Mouse (Mus musculus) bone marrow, adult 2 months (tissue): ENCODE data around the gene Mboat2. TPM values are rescaled to one million over a fixed set of nuclear protein-coding genes. Genes with fewer than 3 reads are reported as not detected.

ENCODE experiments used
- H3K27ac ChIP-seq: fragments of 200-500 bp; 2 replicates; pipeline ENCODE4 v1.5.1; 2012; ENCODE audit warnings: low read depth, mild to moderate bottlenecking, control low read depth, inconsistent platforms, low read length; ENCODE audit not compliant: control insufficient read depth, poor library complexity, insufficient read depth
- H3K4me1 ChIP-seq: fragments of 200-500 bp; 2 replicates; pipeline ENCODE4 v1.6.1; 2011; ENCODE audit warnings: low read length; ENCODE audit not compliant: control insufficient read depth, insufficient read depth
- H3K4me3 ChIP-seq: fragments of 200-500 bp; replicated peaks from 2 replicates; pipeline ENCODE3; 2011; ENCODE audit warnings: mild to moderate bottlenecking, low read depth, low read length, control low read depth; ENCODE audit not compliant: control insufficient read depth
- CTCF ChIP-seq: fragments of 200-500 bp; IDR thresholded peaks from 2 replicates; pipeline ENCODE4 v1.5.1; 2011; ENCODE audit warnings: low read length, control low read depth; ENCODE audit not compliant: control insufficient read depth, insufficient read depth
- POLR2A ChIP-seq: fragments of 200-500 bp; IDR thresholded peaks from 2 replicates; pipeline ENCODE4 v1.6.1; 2011; ENCODE audit warnings: low read depth, mild to moderate bottlenecking, control low read depth, low read length, borderline replicate concordance; ENCODE audit not compliant: control insufficient read depth
- WGBS: fragments of 180-500 bp; shearing (Covaris S2); methylation state at CpG from one replicate; pipeline ENCODE4 v1.1.7; 2018; 5-methylcytosine and 5-hydroxymethylcytosine counted together
- polyA plus RNA-seq: library from polyadenylated mRNA; stranded (reverse); fragments of >200 nt; gene quantifications from 2 replicates; pipeline ENCODE4 v1.2.4, GENCODE M21; 2011; ENCODE audit warnings: low replicate concordance; ENCODE audit not compliant: missing spikeins, insufficient read depth, insufficient read length

The Mboat2 gene
- polyA plus RNA-seq = 11.4 and 16.8 TPM in 2 replicates

DNA sequence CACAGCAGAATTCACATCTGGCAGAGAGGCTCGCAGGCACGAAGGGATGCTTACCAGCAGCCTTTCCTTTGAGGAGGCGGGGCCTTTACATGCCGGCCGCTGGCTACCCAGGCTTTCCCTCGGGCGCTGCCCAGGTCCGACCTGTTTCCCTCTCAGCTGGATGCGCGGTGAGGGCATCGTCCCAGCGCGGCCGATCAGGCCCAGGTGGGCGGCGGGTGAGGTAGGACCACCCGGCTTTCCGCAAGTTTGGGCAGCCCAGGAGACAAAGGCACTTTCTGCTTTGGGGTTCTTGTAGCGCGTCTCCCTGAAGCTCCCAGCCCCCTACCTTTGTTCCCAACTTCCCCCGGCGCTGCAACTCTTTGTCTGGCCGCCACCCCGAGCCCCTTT is at the start of gene Mboat2:
TSS of gene Mboat2 (plus strand) at position 114 of the 387 bp plus-strand sequence.
- Histone ChIP-seq H3K27ac (peak within 1 kb of the TSS; percentile 29), H3K4me3 (peak within 1 kb of the TSS; percentile 95), H3K4me1 (no peaks in the 10 kb centered on the region; the same call in 1 of the 2 replicates)
- TF ChIP-seq POLR2A = peak; percentile 30; the same call in 1 of the 2 replicates
- TF ChIP-seq CTCF = no peak
- under 1% methylated on average over 24 of the region's 24 CpGs for WGBS

- Histone ChIP-seq H3K27ac (no peak overlapping the region), H3K4me3 (no peak overlapping the region), H3K4me1 (peaks cover 4% of the 10 kb centered on the region; the same call in 1 of the 2 replicates)
- TF ChIP-seq POLR2A (no peak), CTCF (no peak)
- 61% methylated on average over 4 of the region's 4 CpGs for WGBS
These were observed 46.9 kb upstream of the Mboat2 start for GRCm38 (mm10) chr12:24783735-24784134.

GRCm38 (mm10) chr12:24785882-24786281 is 44.8 kb upstream of the Mboat2 start:
- Histone ChIP-seq H3K4me3 (no peak overlapping the region), H3K4me1 (peaks cover 2% of the 10 kb centered on the region; the same call in 1 of the 2 replicates), H3K27ac (no peak overlapping the region)
- TF ChIP-seq CTCF = no peak
- 51% methylated on average over 5 of the region's 5 CpGs for WGBS

DNA sequence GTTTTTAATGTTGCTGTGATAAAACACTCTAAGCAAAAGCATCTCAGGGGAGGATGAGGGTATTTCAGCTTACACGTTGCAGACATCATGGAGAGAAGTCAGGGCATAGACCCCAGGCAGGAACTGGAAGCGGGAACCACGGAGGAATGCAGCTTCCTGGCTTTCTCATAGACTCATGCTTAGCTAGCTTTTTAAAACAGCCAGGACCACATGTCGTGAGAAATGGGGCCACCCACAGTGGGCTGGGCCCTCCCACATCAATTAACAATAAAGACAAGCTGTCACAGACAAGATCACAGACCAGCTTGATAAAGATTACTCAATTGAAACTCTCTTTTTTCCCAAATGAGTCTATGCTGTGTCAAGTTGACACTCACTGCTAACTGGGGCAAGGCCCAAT is 44.4 kb upstream of the Mboat2 start:
- H3K27ac ChIP-seq = no peak overlapping the region
- WGBS = 32% methylated on average over 4 of the region's 4 CpGs

DNA sequence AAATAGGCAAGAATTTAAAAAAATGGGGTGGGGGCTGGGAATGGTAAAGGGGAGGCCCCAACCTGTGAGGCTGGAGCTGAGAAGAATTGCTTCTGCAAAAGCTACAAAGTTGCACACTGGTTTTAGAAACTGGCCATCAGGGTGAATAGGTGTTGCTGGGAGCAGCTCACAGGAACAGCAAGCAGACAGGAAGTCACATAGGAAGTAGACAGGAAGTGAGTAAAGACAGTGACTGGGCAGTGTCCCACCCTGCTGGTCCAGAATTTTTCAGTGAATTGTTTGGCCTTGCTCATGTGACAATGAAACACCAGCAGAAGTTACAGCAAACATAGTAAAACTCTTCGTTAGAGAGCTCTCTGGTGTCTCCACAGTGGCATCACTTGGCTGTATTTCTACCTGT is 41.0 kb upstream of the Mboat2 start:
- Histone ChIP-seq H3K27ac (no peak overlapping the region), H3K4me3 (no peak overlapping the region), H3K4me1 (peaks cover 2% of the 10 kb centered on the region; the same call in 1 of the 2 replicates)
- TF ChIP-seq CTCF = no peak
- TF ChIP-seq POLR2A = no peak
- WGBS = 73% methylated on average over 1 of the region's 1 CpGs

More for the DNA sequence above, 44.4 kb upstream of the Mboat2 start:
- TF ChIP-seq CTCF (no peak), POLR2A (no peak)
- Histone ChIP-seq H3K4me1 (peaks cover 2% of the 10 kb centered on the region; the same call in 1 of the 2 replicates), H3K4me3 (no peak overlapping the region)

- TF ChIP-seq POLR2A = no peak
- TF ChIP-seq CTCF = no peak
- Histone ChIP-seq H3K4me1 (no peaks in the 10 kb centered on the region), H3K4me3 (no peak overlapping the region), H3K27ac (no peak overlapping the region)
- WGBS = 35% methylated on average over 1 of the region's 1 CpGs
These were observed 19.4 kb upstream of the Mboat2 start for GRCm38 (mm10) chr12:24811230-24811629.

- TF ChIP-seq POLR2A (no peak), CTCF (no peak)
- WGBS = 83% methylated on average over 4 of the region's 4 CpGs
- H3K27ac ChIP-seq = no peak overlapping the region
- no peaks in the 10 kb centered on the region for H3K4me1 ChIP-seq
- H3K4me3 ChIP-seq = no peak overlapping the region
These were observed 18.8 kb upstream of the Mboat2 start for GRCm38 (mm10) chr12:24811906-24812305.

GRCm38 (mm10) chr12:24822831-24823230 is 7.8 kb upstream of the Mboat2 start:
- 74% methylated on average over 2 of the region's 2 CpGs for WGBS
- TF ChIP-seq CTCF (no peak), POLR2A (no peak)
- Histone ChIP-seq H3K4me3 (no peak overlapping the region), H3K27ac (no peak overlapping the region), H3K4me1 (no peaks in the 10 kb centered on the region)
